Mouse (Mus musculus) megakaryocyte, embryonic 14.5 days (primary cell): ENCODE measurements around the gene Iars.

Experiments
- FLI1 ChIP-seq: IDR thresholded peaks from 2 replicates; pipeline ENCODE4 v1.6.1; 2012; ENCODE audit warnings: low read length, inconsistent platforms, mixed read lengths
- GATA1 ChIP-seq: IDR thresholded peaks from 3 replicates; pipeline ENCODE4 v1.6.1; 2012; ENCODE audit warnings: mixed read lengths, low read length, inconsistent platforms, borderline replicate concordance

DNA sequence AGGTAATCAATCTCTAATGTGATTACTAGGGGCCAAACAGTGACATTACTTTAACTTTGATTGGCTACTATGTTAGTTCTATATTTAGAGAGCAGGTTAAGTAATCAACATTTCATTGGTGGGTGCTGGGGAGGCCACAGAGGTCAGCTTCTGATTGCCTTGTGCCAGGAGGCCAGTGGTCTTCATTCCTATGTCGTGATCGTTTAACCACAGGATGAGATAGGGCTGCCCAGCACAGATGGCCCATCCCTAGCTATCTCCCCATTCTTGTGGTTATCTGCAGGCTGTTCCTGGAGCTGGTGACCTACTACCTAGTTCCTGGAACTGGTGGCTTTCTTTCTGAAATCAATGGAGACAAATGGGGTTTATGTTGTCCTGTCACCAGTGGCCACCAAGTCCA, 86.1 kb downstream of the Iars start:
- TF ChIP-seq GATA1 (no peak), FLI1 (no peak)
